Mouse (Mus musculus): ENCODE measurements around the gene Dpp6. TPM values are rescaled to one million over a fixed set of nuclear protein-coding genes. Genes with fewer than 3 reads are reported as not detected.
A peak's percentile ranks its signal among the peaks of the same experiment; 100 is the strongest.

Dpp6 gene
- polyA plus RNA-seq (2016; fragmentation: Nextera tagmentation; extraction: Ambion mirVana): 3.5 and 3.7 TPM in 2 replicates

DNA sequence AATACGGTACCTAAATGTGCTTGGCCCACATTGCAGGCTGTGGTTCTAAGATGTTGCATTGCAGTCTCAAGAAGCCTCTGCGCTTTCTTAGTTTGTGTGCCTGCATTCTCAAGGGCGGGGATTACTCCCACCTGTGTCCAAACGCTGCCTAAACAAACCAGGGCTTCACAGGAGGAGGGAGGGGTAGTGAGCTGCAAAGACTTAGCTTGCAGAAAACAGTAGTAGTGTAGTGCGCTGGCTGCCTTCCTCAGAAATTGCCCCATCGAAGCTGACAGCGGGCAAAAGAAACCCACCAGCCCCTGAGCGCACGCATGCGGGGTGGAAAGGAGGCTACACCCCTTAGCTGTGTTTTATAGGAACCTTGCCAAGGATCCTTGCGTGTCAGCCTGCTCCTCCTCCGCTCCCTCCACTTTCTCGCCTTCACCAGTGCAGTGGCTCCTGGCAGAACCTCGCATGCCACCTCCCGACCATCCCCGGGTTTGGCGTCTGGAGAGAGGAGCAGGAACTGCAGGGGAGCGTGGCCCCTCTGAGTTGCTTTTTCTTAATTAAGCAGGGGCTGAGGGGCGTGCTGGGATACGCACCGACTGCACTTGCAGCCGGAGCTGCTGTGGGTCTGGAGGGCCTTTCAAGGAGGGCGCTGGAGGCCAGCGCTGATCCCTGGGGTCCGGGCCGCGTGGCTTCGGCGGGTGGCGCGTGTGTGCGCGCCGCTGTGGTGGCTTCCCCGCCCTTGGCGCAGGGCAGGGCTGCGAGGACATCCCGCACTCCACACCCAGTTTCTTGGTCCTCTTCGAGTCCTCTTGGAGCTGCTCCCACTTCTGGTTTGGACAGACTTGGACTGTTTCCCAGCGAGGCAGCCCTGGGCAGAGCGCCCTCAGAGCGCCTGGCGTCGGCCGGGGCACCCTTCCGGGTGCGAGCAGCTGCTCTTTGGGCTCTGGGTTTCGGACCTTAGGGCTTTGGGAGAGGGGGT is at the start of gene Dpp6:
Gene Dpp6 (plus strand): TSS at position 229 of the 967 bp plus-strand sequence.
- H3K4me1 ChIP-seq: no peaks in the 10 kb centered on the region
- no peak within 1 kb of the TSS for H3K9ac ChIP-seq
- H3K9me3 ChIP-seq: no peaks in the 10 kb centered on the region
- H3K27me3 ChIP-seq: peaks cover 34% of the 10 kb centered on the region
- H3K4me2 ChIP-seq (replicated peaks): peak within 1 kb of the TSS; percentile 50
- H3K4me3 ChIP-seq: peak within 1 kb of the TSS; percentile 25
- 3% methylated on average over 48 of the region's 48 CpGs for WGBS
- H3K36me3 ChIP-seq: no peaks in the 10 kb centered on the region
- H3K27ac ChIP-seq: no peak within 1 kb of the TSS
- ATAC-seq (ENCODE audit: insufficient number of reproducible peaks, insufficient read depth, low FRiP score, low TSS enrichment): no peak

DNA sequence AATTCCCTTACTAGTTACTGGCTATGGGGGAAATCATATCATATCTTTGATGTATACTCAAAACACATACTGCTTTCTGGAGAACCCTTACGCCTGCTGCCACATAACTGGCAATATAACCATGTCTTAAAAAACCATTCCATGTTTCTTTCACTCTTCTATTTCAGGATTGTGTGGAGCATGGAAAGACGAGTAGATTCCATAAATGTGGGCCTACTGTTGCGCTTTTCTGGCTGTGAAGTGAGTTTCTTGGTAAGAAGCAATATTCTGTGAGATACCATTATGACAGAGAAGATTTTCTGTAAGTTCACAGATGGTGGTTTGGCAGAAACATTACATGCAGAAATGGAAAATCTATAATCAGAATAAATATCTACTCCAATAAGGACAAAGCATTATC is 33.0 kb upstream of the Dpp6 start:
- H3K9me3 ChIP-seq: no peaks in the 10 kb centered on the region
- H3K4me2 ChIP-seq (replicated peaks): no peak overlapping the region
- H3K27ac ChIP-seq: no peak overlapping the region
- no peak overlapping the region for H3K9ac ChIP-seq
- H3K4me1 ChIP-seq: no peaks in the 10 kb centered on the region
- no peaks in the 10 kb centered on the region for H3K36me3 ChIP-seq
- no peaks in the 10 kb centered on the region for H3K27me3 ChIP-seq
- ATAC-seq (ENCODE audit: insufficient number of reproducible peaks, insufficient read depth, low FRiP score, low TSS enrichment): no peak
- H3K4me3 ChIP-seq: no peak overlapping the region
- 85% methylated on average over 3 of the region's 3 CpGs for WGBS

DNA sequence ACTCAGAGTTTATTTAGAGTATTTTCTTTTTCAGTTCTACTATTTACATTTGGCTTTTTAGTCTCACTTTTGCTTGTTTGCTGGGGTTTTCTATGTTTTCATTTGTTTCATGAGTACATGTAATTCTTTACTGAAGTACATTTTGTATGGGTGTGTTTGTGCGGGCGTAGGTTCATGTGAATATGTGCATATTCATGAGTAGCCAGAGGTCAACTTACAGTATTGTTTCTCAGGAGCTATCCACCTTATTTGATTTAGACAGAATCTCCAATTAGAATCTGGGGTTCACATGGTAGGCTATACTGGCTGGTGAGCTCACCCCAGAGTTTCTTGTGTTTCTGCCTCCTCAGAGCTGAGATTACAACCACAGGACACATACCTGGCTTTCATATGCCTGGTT is 21.5 kb upstream of the Dpp6 start:
- 94% methylated on average over 2 of the region's 2 CpGs for WGBS
- H3K27ac ChIP-seq: no peak overlapping the region
- H3K9ac ChIP-seq: no peak overlapping the region
- no peaks in the 10 kb centered on the region for H3K9me3 ChIP-seq
- no peak overlapping the region for H3K4me2 ChIP-seq (replicated peaks)
- no peaks in the 10 kb centered on the region for H3K4me1 ChIP-seq
- H3K4me3 ChIP-seq: no peak overlapping the region
- no peaks in the 10 kb centered on the region for H3K27me3 ChIP-seq
- no peaks in the 10 kb centered on the region for H3K36me3 ChIP-seq
- ATAC-seq (ENCODE audit: insufficient number of reproducible peaks, insufficient read depth, low FRiP score, low TSS enrichment): no peak

DNA sequence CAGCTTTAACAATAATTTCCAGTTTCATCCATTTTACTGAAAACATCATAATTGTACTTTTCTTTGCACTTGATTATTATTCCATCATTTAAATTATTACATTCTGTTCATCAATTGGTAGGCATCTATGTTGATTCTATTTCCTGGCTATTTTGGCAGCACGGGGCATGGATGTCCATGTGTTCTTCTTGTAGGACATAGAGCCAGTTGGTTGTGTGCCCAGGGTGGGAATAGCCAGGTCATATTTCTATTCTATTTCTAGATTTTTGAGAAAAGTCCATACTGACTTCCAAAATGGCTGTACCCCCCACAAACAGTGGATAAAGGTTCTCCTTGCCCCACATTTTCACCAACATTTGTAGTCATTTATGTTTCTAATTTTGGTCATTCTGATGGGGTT is 19.0 kb downstream of the Dpp6 start:
- H3K9me3 ChIP-seq: no peaks in the 10 kb centered on the region
- H3K27me3 ChIP-seq: no peaks in the 10 kb centered on the region
- H3K27ac ChIP-seq: no peak overlapping the region
- ATAC-seq (ENCODE audit: insufficient number of reproducible peaks, insufficient read depth, low FRiP score, low TSS enrichment): no peak
- no peaks in the 10 kb centered on the region for H3K36me3 ChIP-seq
- H3K4me1 ChIP-seq: no peaks in the 10 kb centered on the region
- H3K9ac ChIP-seq: no peak overlapping the region
- WGBS: 93% methylated on average over 1 of the region's 1 CpGs
- no peak overlapping the region for H3K4me2 ChIP-seq (replicated peaks)
- H3K4me3 ChIP-seq: no peak overlapping the region

DNA sequence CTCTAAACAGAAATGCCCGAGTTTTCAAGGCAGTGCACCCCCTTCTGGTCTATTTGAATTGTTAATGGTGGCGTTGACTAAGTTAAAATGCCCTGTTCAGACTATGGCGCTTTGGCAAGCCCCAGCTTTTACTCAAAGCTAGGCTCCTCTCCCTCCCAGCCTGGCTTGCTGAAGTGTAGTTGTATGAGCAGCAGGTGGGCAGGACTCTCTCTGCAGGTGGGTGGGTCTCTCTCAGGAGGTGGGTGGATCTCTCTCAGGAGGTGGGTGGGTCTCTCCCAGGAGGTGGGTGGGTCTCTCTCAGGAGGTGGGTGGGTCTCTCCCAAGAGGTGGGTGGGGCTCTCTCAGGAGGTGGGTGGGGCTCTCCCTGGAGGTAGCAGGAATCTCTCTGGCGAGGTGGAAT is 24.1 kb downstream of the Dpp6 start:
- no peaks in the 10 kb centered on the region for H3K27me3 ChIP-seq
- no peak overlapping the region for H3K9ac ChIP-seq
- no peaks in the 10 kb centered on the region for H3K4me1 ChIP-seq
- WGBS: 18% methylated on average over 4 of the region's 4 CpGs
- H3K27ac ChIP-seq: no peak overlapping the region
- H3K4me3 ChIP-seq: no peak overlapping the region
- H3K36me3 ChIP-seq: no peaks in the 10 kb centered on the region
- no peak overlapping the region for H3K4me2 ChIP-seq (replicated peaks)
- no peak for ATAC-seq (ENCODE audit: insufficient number of reproducible peaks, insufficient read depth, low FRiP score, low TSS enrichment)
- H3K9me3 ChIP-seq: no peaks in the 10 kb centered on the region

DNA sequence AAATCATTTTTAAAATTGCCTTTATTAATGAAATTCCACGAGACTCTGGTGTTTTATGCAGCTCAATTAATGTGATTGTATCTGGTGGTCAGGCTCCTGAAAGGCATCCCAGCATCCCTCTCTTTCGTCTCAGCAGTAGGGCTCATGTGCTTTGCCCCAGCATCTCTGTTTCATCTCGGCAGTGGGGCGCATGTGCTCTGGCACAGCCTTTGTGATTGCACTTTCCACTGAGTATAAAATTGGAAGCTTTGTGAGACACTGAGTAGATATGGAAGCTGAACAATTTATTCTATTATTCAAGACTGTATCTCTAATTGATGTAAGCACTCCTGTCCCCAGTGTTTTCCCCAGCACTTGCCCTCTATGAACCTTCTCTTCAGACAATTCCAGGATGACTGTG is 37.7 kb downstream of the Dpp6 start:
- no peaks in the 10 kb centered on the region for H3K27me3 ChIP-seq

DNA sequence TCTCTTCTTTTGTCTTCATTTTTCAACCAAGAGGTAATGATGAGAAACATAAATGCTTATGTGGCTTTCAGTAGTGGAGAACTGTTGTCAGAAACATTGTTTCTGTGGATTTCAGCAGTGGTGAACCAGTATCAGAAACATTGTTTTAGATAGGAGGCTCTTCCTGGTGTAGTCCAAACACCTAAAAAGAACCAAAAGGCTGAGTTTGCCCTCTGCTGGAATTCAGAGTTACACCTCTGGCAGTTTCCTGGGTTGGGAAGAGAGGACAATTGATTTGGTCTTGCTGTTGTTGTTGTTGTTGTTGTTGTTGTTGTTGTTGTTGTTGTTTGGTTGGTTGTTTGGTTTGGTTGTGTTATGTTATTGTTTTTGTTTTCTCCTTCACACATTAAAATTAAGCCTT is 58.4 kb downstream of the Dpp6 start:
- Histone ChIP-seq H3K4me3 (no peak overlapping the region), H3K36me3 (no peaks in the 10 kb centered on the region)
- no peak for ATAC-seq (ENCODE audit: insufficient number of reproducible peaks, insufficient read depth, low FRiP score, low TSS enrichment)

More for the DNA sequence above, 37.7 kb downstream of the Dpp6 start:
- Histone ChIP-seq H3K9ac (no peak overlapping the region), H3K4me2 (replicated peaks) (no peak overlapping the region), H3K4me3 (no peak overlapping the region), H3K27ac (no peak overlapping the region), H3K36me3 (no peaks in the 10 kb centered on the region), H3K4me1 (no peaks in the 10 kb centered on the region), H3K9me3 (no peaks in the 10 kb centered on the region)
- ATAC-seq (ENCODE audit: insufficient number of reproducible peaks, insufficient read depth, low FRiP score, low TSS enrichment): no peak
- 71% methylated on average over 4 of the region's 4 CpGs for WGBS

DNA sequence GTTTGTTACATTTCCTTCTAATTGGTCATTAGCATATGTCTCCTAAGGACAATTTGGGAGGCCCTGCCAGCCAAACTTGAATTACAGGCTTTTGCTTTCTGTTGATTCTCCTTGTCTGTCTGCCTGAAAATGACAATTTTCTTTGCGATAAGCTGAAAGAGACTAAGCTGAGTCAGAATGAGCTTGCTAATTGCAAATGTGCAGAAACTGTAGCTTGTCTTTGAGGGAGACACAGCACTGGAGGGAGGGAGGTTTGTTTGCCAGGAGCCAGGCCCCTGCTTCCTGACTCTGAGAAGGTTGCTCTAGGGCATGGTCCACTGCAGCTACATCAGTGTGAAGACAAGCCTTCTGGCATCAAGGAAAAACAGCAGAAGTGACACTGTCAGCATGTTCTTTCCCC is 70.5 kb downstream of the Dpp6 start:
- no peak for ATAC-seq (ENCODE audit: insufficient number of reproducible peaks, insufficient read depth, low FRiP score, low TSS enrichment)
- H3K36me3 ChIP-seq: no peaks in the 10 kb centered on the region

More for the DNA sequence above, 58.4 kb downstream of the Dpp6 start:
- no peak overlapping the region for H3K9ac ChIP-seq
- no peaks in the 10 kb centered on the region for H3K27me3 ChIP-seq
- no peaks in the 10 kb centered on the region for H3K9me3 ChIP-seq
- H3K4me1 ChIP-seq: no peaks in the 10 kb centered on the region
- H3K4me2 ChIP-seq (replicated peaks): no peak overlapping the region
- H3K27ac ChIP-seq: no peak overlapping the region

DNA sequence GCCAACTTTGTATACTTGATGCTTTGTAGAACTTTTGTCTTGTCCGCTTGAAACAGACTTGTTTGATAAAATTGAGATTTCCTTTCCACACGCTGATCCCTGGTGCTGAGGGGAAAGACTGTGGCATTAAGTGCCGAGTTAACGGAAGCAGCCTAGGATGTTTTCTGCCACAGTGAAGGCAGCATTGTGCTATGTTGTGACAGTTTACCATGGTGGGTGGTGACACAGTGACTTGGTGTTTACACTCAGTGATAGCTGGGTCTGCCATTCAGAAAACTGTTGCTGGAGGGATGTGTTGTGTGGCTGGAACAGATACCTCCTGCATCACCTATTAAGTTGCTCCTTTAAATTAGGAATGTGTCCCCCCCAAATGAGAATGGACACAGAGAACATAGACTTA is 71.1 kb downstream of the Dpp6 start:
- Histone ChIP-seq H3K27ac (no peak overlapping the region), H3K4me3 (no peak overlapping the region), H3K9ac (no peak overlapping the region), H3K9me3 (no peaks in the 10 kb centered on the region), H3K36me3 (no peaks in the 10 kb centered on the region), H3K4me2 (replicated peaks) (no peak overlapping the region), H3K27me3 (no peaks in the 10 kb centered on the region), H3K4me1 (no peaks in the 10 kb centered on the region)
- 80% methylated on average over 4 of the region's 4 CpGs for WGBS
- no peak for ATAC-seq (ENCODE audit: insufficient number of reproducible peaks, insufficient read depth, low FRiP score, low TSS enrichment)

More for the DNA sequence above, 70.5 kb downstream of the Dpp6 start:
- H3K9ac ChIP-seq: no peak overlapping the region
- no peaks in the 10 kb centered on the region for H3K27me3 ChIP-seq
- 81% methylated on average over 1 of the region's 1 CpGs for WGBS
- no peaks in the 10 kb centered on the region for H3K4me1 ChIP-seq
- no peak overlapping the region for H3K4me2 ChIP-seq (replicated peaks)
- H3K9me3 ChIP-seq: no peaks in the 10 kb centered on the region
- H3K27ac ChIP-seq: no peak overlapping the region
- H3K4me3 ChIP-seq: no peak overlapping the region

DNA sequence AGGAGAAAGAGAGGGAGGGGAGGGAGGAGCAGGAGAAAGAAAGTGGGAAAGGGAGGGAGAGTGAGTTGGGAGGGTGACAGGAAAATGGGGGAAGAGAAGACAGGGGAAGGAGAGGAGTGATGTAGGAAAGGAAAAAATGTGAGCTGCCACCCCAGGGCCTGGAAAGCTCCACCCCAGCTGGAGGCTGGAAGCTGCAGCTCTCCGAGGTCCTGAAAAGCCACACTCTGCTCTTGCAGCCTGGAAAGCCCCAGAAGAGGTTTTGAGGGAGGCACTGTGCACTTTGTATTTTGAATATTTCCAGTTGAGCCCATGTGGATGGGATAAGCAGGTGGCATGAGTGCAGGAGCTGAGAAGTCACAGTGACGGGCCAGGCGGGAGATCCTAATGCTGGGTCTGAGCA is 77.3 kb downstream of the Dpp6 start:
- Histone ChIP-seq H3K4me2 (replicated peaks) (no peak overlapping the region), H3K27ac (no peak overlapping the region), H3K36me3 (no peaks in the 10 kb centered on the region), H3K27me3 (no peaks in the 10 kb centered on the region), H3K9me3 (no peaks in the 10 kb centered on the region), H3K4me1 (no peaks in the 10 kb centered on the region), H3K4me3 (no peak overlapping the region), H3K9ac (no peak overlapping the region)
- ATAC-seq (ENCODE audit: insufficient number of reproducible peaks, insufficient read depth, low FRiP score, low TSS enrichment): no peak
- 25% methylated on average over 3 of the region's 3 CpGs for WGBS

DNA sequence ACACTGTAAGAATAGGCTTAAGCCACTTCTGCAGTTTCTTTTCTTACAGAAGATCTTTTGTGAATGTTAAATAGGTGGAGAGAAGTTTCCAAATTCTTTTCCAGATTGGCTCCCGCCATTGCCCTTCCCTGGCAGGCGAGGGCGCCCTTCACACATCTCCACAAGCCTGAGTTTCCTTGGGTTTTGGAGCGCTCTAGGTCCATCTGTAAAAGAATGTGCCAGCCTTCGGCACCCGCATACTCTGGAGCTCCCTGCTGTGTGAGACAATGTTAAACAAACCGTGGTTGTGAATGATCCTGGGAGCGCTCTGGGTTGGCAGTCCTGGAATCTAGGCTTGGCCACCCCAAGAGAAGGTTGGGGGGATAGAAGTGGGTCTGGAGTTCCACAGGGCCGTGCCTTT is 86.8 kb downstream of the Dpp6 start:
- Histone ChIP-seq H3K9me3 (no peaks in the 10 kb centered on the region), H3K4me3 (no peak overlapping the region), H3K27ac (no peak overlapping the region), H3K9ac (no peak overlapping the region), H3K4me1 (peaks cover 9% of the 10 kb centered on the region), H3K36me3 (no peaks in the 10 kb centered on the region), H3K4me2 (replicated peaks) (peak overlapping the region; percentile 70), H3K27me3 (no peaks in the 10 kb centered on the region)
- 3% methylated on average over 9 of the region's 9 CpGs for WGBS
- peak; percentile 43; the same call in 1 of the 2 replicates for ATAC-seq (ENCODE audit: insufficient number of reproducible peaks, insufficient read depth, low FRiP score, low TSS enrichment)

DNA sequence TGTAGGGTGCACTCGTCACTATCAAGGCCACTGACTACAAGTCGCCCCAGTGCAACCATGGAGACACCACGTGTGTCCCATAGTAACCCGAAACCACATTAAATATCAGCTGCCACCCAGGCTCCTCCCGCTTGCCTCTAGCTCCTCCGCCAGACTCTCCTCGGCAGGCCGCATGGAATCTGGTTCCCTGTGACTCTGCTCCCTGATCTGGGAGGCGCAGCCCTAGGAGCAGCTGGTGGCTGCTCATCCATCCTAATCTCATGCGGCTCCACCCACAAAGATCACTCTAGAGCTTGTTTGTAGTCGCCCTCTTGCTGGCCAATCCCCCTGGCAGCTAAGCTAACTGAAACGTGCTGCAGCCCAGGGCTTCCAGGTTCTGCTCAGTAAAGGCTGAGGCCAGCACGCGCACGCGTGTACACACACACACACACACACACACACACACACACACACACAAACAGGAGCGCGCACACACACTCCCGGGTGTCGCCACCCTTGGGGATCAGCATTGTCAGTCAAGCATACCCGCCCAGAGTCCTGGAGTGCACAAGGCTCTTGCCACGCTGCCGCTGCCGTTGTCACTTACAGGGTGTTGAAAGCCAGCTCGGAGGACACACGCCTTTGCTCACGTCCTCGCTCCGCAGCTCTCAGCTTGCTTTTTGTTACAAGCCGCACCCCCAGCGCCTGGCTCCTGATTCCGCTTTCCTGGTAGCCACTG is 87.5 kb downstream of the Dpp6 start:
- peak overlapping the region; percentile 70 for H3K4me2 ChIP-seq (replicated peaks)

More for the DNA sequence above, 87.5 kb downstream of the Dpp6 start:
- Histone ChIP-seq H3K4me3 (peak overlapping the region; percentile 31), H3K36me3 (no peaks in the 10 kb centered on the region), H3K9ac (peak overlapping the region; percentile 11; the same call in 1 of the 2 replicates), H3K9me3 (no peaks in the 10 kb centered on the region), H3K27ac (no peak overlapping the region), H3K4me1 (peaks cover 9% of the 10 kb centered on the region), H3K27me3 (no peaks in the 10 kb centered on the region)
- 1% methylated on average over 32 of the region's 32 CpGs for WGBS
- peak; percentile 76 for ATAC-seq (ENCODE audit: insufficient number of reproducible peaks, insufficient read depth, low FRiP score, low TSS enrichment)

All from embryonic facial prominence, embryonic 12.5 days (tissue).